Mouse (Mus musculus) T-helper 1 cell (primary cell): ENCODE data around the gene Cnga1.

ENCODE experiments used
- in situ Hi-C: fragments of 300-600 bp; cut with MboI, MseI; formaldehyde crosslinking; loops from one replicate; pipeline ENCODE4 v1.15.1; 2025; ENCODE audit warnings: high pct_unique_total_duplicates

Cnga1 gene

DNA sequence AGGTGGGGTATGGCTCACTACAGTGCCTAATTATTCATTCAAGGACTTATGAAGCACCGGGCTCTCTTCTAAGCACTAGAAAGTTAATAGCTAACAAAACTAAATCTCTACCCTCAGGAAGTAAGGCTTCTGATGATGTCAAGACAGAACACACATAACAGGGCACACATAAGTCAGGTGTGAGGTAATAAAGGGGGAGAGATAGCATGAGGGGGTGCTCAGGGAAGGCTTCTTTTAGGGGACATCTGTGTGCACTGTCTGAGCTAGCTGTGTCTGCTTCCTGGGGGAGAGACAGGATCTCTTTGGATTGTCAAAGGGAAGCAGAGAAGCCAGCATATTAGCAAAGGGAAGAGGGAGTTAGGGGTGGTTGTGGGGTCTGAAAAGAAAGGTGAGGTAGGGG lies at the start of gene Cnga1:
Cnga1 (minus strand) TSS at position 101 of the 400 bp plus-strand sequence.
- in situ Hi-C loops: no loop called here

DNA sequence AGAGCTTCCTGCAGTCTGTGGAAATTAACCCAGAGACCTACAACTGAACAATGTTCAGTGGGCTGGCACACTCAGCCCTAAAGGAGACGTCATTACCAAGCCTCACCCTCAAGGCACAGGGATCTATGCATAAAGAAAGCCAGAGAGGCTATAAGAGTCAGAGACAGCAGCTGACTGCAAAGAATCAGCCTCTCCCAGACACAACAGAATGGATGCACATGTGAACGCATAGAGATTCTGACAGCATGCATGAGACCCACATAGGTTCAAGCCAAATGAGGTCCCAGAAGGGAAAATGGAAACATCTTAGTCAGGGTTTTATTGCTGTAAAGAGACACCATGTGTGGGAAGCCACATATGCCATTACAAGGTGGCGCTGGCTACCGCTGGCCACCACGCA lies 46.4 kb upstream of the Cnga1 start:
- in situ Hi-C loops: loop anchor here (25.0 kb wide), 2 partner anchors 1178 to 1978 kb away; no protein-coding TSS in a partner anchor

DNA sequence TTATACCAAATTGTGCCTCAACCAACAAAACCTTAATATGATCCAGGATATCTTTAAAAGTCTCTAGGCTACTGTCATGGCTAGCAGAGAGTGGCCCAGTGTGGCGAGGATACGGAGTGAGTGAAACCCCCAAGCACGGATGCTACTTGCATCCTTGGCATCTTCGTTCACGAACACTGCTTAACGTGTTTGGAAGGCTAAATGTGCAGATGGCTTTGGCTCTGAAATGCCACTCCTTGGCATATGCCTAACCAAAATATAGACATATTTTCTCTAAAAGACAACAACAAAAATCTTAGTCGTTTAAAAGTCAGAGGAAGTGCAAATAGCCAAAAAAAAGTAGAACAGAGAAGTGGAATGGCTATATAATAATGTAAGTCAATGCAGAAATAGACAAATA lies 45.5 kb upstream of the Cnga1 start:
- in situ Hi-C loops: loop anchor here (25.0 kb wide), 2 partner anchors 1177 to 1977 kb away; no protein-coding TSS in a partner anchor

DNA sequence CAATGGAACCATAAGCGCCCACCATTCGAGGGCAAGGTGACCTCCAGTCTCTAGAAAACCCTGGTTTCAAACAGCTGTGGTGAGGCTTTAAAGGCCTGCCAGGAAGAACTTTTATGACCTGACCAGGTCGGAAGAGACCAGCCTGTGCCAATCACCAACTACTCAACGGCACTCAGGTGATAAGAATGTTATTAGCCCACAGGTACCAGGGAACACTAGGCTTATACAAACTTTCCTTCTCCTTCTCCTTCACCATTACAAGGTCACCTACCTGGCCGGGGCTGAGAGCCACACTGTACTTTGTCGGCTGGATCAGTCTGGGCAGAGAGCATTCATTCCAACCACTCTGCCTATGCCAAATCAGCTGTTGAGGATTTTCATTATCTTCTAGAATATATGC lies 37.4 kb upstream of the Cnga1 start:
- in situ Hi-C loops: loop anchor here (25.0 kb wide), 2 partner anchors 1169 to 1969 kb away; no protein-coding TSS in a partner anchor

DNA sequence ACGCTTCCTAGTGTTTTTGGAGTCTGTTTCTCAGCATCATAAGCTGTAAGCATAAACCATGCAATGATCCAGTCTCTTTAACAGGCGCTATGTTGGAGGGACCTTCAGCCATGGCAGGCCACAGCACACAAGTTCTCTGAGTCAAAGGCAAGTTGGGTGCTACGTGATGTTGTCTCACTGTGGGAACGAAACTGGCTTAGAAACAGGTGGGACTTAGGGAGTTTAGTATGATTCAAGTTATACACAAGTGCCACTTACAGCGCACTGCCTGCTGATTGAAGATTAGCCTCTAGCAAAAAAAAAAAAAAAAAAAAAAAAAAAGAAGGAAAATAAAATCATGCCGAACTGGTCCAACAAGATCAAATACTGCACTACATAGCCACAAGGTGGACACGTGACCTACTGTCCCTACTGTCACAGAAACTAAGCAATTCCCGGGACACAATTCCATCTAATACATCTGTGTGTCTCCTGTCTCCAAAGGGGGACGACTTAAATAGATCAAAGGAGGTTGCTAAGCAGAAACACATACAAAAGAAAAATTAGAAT lies 31.0 kb upstream of the Cnga1 start:
- in situ Hi-C loops: loop anchor here (25.0 kb wide), 2 partner anchors 1163 to 1963 kb away; no protein-coding TSS in a partner anchor

DNA sequence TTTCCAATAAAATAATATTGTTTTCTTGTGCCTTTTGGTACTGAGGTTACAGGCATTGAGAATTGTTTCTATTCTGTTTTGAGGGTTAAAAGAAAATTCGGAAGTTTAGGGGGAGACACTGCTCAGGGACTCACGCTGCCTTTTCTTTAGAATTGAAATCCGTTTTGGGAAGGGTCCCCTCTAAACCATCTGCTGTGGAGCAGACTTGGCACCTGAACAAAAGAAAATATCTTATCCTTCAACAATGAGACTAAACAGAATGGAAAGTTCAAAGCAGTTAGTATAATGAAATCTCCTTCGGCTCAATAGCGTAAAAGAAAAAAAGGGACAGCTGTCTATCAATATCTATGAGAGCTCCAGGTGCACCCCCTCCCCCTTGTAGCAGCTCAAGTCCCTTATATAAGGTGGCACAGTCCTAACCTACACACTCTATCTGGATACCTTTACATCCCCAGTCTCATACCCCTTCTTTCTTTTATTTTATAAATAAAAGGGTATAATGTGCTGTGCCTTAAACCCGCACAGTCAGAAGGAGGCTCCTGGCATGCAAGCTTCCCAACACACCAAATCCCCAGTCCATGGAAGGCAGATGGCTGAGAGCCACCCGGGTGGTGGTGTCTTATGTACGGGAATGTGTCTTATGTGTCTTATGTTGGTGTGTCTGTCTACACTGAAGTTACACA lies 27.1 kb upstream of the Cnga1 start:
- in situ Hi-C loops: no loop called here

DNA sequence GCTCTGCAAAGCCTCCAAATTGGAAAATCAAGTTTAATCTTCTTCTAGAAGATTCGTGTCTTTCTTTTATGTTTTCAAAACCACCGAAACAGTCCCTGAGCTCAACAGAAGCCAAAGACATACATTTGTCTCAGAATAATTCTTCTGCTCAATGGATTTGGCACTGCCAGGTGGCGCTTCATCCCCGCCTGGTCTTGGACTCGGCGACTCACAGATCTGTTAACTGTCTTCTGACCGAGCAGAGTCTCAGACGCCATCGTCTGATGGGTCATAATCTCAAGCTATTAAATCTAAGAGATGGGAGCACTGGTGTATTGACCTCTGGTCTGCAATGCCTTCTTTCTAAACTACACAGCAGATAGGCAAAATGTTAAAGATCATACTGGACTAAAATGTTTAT lies 24.3 kb upstream of the Cnga1 start:
- in situ Hi-C loops: no loop called here

DNA sequence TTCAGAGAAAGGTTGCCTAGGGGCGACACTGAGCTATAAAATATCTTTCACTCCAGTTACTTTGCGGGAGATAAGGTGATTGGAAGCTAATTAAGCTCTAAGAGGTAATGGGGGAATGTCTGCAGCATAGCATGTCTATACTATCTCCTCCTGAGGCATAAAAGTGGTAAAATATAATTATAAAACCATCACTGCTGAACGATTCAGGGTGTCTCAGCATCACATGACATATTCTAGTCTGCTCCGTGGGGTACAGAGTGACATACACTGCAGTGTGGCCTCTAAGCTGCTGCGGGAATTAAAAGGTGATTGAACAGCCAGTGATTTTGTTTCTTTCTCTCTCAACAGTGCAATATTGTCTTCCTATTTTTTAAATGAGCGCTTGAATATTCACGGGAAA lies 22.4 kb upstream of the Cnga1 start:
- in situ Hi-C loops: no loop called here

DNA sequence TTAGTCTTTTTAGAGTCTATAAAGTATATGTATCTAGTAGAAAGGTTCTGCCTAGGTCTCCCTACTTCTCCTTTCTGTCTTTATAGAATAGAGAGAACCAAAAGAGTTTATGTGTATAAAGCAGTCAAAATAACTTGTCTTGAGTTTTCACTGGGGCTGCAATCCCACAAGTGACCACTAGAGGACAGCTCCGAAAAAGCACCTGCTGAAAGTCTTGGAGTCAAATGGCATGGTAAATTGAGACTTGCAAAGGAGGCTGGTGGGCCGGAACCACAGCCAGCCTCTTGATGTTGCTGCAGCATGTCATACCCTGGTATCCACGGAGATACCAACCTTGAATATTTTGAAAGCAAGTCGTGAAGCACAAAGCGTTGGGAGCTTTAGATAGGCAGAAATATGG lies 21.2 kb upstream of the Cnga1 start:
- in situ Hi-C loops: no loop called here

DNA sequence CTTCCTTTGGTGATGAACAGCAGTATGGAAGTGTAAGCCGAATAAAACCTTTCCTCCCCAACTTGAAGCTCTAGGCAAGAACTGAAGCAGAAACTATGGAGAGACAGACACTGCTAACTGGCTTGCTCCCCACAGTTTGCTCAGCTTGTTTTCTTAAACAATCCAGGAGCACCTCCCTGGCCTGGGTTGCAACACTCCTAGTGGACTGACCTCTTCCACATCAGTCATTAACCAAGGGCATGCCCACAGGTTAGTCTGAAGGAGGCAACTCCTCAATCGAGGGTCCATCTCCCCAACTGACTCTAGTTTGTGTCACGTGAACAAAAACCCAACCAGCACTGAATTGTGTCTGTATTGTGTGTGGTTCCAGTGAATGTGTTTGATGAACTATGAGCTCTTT lies 20.8 kb upstream of the Cnga1 start:
- in situ Hi-C loops: no loop called here

DNA sequence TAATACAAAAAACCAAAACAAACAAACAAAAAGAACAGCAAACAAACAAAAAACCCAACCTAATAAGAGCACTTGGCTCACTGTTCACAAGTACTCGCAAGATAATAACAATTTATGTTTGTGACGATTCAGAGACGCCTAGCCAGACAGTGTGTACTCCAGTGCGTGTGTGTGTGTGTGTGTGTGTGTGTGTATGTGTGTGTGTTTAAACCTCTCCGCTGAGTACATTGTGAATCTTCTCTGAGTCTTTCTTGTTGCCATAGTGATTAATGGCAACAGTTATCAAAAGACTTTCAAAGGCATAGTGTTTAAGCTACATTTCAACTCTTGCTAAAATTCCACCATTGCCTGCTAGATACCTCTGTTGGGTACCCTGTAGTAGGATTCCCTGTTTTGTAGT lies 20.1 kb upstream of the Cnga1 start:
- in situ Hi-C loops: no loop called here

DNA sequence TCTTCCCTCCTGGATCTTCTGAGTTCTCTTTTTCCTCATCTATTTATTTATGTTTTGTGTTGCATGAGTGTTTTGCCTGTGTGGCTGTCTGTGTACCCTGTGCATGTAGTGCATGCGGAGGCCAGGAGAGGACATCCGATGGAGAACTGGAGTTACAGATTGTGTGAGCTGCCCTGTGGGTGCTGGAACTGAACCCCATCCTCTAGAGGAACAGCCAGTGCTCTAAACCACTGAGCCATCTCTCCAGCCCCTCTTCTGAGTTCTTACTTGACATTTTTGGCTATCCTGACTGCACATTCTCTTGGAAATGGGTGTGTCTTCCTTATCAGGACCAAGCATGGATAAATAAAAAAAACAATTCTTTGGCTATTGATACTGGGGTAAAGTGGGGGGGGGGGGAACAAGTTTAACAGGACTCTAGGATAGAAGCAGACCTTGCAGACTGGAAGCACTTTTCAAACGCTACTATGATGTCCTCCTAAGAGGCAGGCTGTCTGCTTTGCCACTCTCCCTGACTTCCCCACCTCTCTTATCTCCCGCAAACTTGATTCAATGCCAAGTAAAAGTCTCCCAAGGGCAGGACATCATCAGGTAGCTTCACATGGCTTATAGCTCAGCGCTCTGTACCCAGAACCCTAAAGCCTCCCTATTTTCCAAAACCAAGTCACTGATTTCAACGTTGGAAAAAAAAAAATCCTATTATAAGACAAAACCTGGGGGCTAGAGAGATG lies 17.1 kb upstream of the Cnga1 start:
- in situ Hi-C loops: no loop called here

DNA sequence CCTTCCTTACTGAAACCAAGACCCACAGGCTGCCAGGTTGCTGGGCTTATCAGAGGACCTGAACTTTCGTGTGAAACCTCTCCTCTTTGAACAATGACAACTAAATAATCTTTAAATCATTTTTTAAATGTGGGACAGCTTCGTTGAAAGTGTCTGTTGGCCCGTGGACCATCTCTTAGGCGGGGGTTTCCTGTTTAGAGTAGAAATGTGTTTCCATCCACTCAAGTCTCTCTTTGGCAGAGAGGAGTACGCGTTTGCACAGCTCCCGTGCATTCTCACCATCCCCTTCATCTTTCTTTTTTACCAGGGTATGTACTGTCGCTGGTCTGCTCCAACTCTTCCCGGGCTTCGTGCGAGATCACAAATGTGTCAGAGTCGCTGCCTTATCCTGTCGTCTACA lies 14.3 kb upstream of the Cnga1 start:
- in situ Hi-C loops: no loop called here

DNA sequence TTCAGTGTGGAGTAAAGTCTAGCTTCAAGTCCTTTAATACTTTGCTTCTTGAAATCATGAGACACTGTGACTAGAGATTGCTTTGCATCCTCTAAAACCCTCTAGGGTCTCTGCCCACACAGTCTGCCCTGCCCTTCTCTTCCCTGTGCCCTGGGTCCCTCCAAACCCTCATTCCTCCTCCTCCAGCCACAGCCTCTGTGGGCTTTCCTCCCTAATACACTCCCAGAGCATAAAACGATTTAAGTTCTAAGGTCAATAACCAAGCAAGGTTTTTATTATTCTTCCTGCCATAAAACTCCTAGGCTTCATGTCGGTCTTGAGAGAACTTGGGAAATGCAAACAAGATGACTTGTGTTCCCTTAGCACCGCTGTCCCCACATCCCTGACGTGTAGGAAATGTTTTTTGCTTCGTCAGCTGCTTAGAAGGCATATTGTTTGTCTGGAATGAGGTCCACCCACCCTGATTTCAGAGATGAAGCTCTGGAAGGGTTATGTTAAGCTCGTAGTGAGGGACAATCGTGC lies 12.3 kb upstream of the Cnga1 start:
- in situ Hi-C loops: no loop called here

DNA sequence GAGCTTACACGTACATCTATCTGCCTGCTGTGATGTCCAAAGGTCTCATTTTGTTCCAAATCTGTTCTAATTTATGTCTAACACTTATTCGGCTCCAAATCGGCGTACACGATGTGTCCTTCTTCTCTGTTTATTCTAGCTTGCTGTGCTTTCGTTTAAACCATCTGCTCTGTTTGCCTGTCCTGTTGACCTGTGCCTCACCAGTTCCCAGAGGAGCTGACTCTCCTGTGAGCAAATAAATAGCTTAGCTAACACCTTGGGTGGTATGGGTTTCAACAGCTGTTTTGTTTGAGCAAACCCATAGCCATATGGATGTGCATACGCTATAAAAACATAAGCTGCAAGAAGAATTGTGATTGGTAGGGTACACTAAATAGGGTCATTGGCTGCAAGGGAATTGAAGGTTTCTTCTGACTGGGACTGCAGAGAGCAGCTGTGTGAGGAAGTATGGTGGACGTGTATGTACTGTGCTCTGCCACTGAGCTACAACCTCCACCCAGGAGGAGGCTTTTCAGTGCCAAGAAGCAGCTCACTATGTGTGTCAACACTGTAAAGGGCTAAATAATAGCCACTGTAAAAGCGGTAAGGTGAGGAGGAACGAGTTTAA lies 9.1 kb upstream of the Cnga1 start:
- in situ Hi-C loops: no loop called here

DNA sequence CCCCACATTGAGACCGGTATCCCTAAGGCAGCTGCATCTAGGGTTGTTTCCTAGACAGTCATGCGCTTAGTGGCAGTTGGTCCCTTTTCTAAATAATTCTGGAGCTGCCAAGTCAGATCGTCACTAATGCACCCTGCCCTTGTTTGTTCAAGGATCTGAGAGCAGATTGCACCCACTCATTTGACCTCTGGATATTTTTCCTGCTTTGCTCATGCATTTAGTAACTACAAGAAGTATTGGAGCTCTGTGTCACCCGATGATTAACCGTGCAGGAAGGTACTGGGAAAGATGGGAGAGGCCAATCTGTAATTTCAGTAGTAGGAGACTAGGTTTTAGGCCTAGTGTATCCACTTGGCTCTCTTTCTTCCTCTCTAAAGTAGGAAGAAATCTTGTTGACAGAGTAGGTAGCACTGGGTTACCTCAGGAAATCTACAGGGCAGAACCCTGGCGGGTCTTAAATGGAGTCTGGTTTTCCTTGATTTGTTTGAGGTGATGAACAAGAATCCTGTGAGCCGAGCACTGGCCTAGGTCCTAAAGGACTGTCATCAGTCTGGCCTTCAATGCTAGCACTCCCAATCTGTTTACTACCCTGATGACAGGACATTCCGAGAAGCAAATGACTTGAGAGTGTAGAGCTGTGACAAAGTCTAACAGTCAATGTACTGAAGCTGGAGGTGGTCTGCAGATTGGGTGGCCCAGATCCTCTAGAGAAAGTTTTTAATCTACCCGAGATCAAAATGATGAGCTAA lies 5.1 kb upstream of the Cnga1 start:
- in situ Hi-C loops: no loop called here

DNA sequence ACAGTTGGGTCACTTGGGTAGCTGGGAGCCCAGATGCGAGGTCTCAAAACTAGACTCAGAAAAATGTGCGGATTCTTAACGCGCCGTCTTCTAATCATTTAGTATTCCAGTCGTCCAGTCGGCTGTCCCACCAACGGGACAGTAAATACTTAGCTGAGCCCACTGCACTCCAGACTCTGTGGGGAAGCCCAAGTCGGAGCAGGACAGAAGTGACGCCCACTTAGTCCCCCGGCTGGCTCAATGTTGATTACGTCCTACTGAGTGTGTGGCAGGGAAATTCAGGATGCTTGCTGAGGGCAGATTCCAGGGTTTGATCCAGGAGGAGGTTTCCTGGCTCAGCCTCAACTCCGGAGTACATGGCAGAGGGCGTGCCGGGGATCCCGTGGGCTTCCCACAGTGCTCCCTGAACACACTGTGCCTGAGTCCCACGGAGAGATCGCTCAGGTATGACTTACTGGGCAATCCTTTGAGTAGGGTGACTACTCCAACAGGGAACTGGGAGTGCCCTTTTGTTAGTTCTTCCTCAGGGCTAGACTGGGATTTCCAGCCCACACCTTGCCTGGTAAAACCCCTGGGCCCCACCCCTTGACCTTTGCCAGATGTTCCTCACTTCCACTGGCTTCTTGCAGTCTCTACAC lies 4.0 kb upstream of the Cnga1 start:
- in situ Hi-C loops: no loop called here

DNA sequence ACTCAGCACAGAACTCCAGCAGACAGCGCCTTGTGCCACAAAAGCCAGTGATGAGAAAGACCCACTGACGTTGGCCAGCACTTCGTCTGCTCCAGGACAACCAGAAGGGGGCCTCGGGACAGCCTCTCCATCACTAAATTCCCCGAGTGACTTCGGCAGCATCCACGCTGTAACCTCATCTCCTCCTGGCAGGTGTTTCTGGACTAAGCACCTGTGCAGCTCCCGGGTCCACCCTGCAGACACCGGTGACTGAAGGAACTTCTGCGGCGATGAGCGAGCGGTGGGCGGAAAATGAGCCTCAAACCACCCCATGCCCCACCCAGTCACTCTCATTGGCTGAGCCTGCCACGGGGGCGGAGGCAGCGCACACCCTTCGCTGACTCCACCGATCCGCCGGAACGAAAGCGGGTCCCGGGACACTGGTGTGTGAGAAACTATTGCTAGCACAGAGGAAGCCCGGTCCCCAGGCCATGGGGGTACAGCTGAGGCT lies 3.4 kb upstream of the Cnga1 start, which contains the start of gene Nipal1:
Nipal1 (plus strand) TSS at position 378 of the 490 bp plus-strand sequence.
- in situ Hi-C loops: no loop called here

DNA sequence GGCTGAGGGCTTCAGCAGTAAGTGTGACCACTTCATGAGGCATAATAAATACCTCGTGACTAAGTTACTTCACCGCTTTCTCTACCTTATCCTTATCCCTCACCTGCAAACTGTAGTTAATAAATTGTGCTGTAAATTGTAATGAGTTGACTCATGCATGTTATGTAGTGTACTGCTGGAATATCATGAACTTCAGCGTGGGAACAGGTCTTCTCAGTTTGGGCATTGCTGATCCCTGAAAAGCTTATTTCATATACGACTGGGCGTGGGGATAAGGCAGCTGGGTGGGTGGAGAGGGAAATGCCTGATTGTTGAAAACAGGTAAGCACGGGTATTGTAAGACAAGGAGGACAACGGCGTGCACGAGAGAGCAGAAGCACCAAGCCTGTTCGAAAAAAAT lies 2.9 kb upstream of the Cnga1 start:
- in situ Hi-C loops: no loop called here

DNA sequence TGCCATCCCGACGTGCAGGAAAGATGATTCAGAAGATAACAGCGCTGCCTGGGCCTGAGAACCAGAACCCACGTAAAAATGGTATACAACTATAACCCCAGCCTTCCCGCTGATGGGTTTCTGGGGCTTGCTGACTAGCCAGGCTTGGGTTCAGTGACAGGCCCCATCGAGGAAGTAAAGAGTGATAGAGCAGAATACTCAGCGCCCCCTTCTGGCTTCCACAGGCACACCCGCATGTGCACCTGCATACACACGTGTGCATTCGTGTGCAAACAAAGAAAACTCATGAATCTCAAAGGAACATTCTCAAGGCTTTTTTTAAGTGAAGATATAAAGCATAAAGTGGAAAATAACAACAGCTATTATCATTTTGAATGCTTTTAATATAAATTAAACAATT lies 2.1 kb upstream of the Cnga1 start:
- in situ Hi-C loops: no loop called here

DNA sequence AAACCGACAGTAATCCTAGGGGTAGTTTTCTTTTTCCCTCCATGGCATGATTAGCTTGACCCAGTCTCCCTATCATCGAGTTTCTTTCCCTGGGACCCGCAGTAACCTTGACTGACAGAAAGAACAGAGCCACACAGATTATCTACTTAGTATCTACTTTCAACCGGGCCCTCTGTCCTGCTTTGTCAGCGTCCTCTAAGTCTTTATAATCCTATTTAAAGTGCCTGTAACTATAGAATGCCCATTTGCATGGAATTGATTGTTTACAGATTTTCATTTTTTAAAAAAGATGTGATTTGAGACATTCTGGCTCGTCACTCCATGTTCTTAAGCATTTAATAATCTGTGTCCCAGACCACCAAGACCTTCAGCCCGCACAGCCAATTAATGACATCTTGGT lies 420 bp downstream of the Cnga1 start:
- in situ Hi-C loops: no loop called here
